Mouse (Mus musculus) adipocyte (in vitro differentiated cells): ENCODE measurements around the gene Olfr58.
"Not testable (repeated sequence)": the region's sequence is repeated elsewhere in the genome, so short reads cannot be mapped to it uniquely, and the experiment has no call there.

Source experiments
- DNase-seq: peaks from one replicate; pipeline ENCODE4 v3.0.0-alpha.2; 2016; ENCODE audit warnings: low spot score

The Olfr58 gene

DNA sequence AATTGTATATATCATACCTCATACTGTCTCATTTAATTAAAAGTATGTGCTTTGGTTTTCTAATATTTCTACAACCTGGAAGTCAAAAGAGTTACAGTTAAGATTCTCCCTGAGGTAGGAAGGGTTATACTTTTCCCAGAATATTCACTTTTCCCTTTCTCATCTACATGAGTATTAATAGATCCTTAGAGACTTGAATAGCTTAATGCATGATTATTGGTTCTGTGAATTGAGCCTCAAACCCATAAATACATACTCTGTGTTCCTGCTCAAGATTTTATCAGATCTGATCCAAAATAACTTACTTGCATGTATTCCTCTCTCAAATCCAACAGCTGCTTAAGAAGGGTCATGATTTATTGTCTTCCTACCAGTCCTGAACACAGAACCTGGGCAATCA lies at the start of gene Olfr58:
Olfr58 (plus strand) TSS at position 301 of the 400 bp plus-strand sequence.
- no peak for DNase-seq

DNA sequence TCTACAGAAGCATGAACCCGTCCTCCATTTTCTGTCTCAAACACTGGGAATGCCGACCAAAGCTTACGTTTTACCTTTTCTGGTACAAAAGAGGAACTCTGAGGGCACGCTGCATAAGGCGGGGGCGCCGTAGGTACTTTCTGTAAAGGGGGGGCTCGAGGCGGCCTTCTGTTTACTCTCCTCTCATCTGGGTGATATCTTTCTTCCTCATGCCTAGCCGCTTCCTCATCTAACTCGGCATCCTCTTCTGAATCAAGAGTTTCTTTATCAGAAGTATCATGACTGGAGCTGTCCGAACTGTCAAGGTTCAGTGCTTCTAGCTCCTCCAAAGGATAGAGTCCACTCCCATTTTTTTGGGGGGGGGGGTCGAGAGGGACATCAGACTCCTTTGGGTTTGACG lies 10.9 kb upstream of the Olfr58 start:
- no peak for DNase-seq

DNA sequence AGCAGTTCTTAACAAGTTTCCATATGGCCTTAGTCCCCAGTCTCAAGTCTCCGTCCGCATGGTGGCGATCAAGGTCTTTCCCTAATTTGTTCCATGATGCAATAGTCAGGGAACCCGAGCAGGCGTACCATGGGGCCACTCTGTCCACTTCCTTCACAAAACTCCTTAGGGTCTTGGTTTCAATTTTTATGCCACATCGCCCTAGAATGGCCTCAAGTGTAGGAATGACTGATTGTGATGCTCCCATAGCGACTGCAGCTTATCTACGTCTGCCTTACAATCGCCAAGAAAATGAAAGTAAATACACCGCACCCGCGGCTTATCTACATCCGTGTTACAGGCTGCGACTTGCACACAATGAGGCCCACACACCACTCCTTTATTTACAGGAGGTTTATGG lies 10.4 kb upstream of the Olfr58 start:
- no peak for DNase-seq

DNA sequence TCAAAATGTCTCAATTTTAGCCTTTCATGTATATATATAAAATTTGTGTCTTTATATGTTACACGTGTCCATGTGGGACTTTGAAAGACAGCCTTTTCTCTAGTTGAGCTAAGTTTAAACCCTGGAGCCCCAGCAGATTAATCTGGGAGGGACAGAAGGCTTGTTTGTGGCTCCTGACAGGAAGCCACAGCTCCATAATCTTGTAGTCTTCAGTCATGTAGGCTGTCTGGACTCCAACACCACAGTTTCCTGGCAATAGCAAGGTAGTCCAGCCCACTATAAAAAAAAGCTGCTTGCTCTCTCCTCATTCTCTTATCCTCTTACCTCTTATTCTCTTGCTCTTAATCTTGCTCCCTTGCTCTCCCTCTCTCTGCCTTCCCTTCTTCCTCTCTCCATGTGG lies 22.9 kb downstream of the Olfr58 start:
- no peak for DNase-seq

GRCm38 (mm10) chr9:19804606-19805005 lies 24.5 kb downstream of the Olfr58 start, which contains the start of gene Olfr859:
Olfr859 (plus strand) TSS chr9:19804906.
- DNase-seq, result not testable (repeated sequence)
